Mouse (Mus musculus) cerebellum, adult (tissue): ENCODE data around the gene Pcyox1.
"Not testable (repeated sequence)": the region's sequence is repeated elsewhere in the genome, so short reads cannot be mapped to it uniquely, and the experiment has no call there.

Source experiments
- ATAC-seq: cut with Nextera tagmentation; 2 replicates; pipeline ENCODE4 v1.9.2; 2017; ENCODE audit warnings: mild to moderate bottlenecking, moderate library complexity, mixed read lengths; ENCODE audit not compliant: insufficient number of reproducible peaks, low FRiP score, low TSS enrichment

Pcyox1 gene

GRCm38 (mm10) chr6:86398986-86399385 lies 2.0 kb upstream of the Pcyox1 start:
- no peak for ATAC-seq

- ATAC-seq: no peak
Measured at GRCm38 (mm10) chr6:86397257-86397980, 465 bp upstream of the Pcyox1 start.

GRCm38 (mm10) chr6:86395969-86396368 lies 985 bp downstream of the Pcyox1 start:
- no peak for ATAC-seq

- no peak for ATAC-seq
Measured at GRCm38 (mm10) chr6:86395021-86395420, 1.9 kb downstream of the Pcyox1 start.

GRCm38 (mm10) chr6:86394078-86394720 lies 2.8 kb downstream of the Pcyox1 start:
- ATAC-seq: no peak

GRCm38 (mm10) chr6:86393187-86393586 lies 3.8 kb downstream of the Pcyox1 start:
- no peak for ATAC-seq

GRCm38 (mm10) chr6:86391326-86391725 lies 5.6 kb downstream of the Pcyox1 start:
- ATAC-seq: no peak

GRCm38 (mm10) chr6:86388461-86388860 lies 8.5 kb downstream of the Pcyox1 start:
- ATAC-seq: no peak

GRCm38 (mm10) chr6:86387313-86387712 lies 9.6 kb downstream of the Pcyox1 start:
- no peak for ATAC-seq

GRCm38 (mm10) chr6:86385362-86386104 lies 11.4 kb downstream of the Pcyox1 start:
- no peak for ATAC-seq

GRCm38 (mm10) chr6:86384692-86385091 lies 12.3 kb downstream of the Pcyox1 start:
- ATAC-seq: no peak

GRCm38 (mm10) chr6:86383370-86383769 lies 13.6 kb downstream of the Pcyox1 start:
- ATAC-seq: no peak

- ATAC-seq: no peak
Measured at GRCm38 (mm10) chr6:86382551-86382950, 14.4 kb downstream of the Pcyox1 start.

GRCm38 (mm10) chr6:86380112-86380511 lies 16.8 kb downstream of the Pcyox1 start:
- not testable (repeated sequence) for ATAC-seq

GRCm38 (mm10) chr6:86378341-86378740 lies 18.6 kb downstream of the Pcyox1 start:
- no peak for ATAC-seq

GRCm38 (mm10) chr6:86373556-86373955 lies 23.4 kb downstream of the Pcyox1 start:
- ATAC-seq: no peak

GRCm38 (mm10) chr6:86371950-86372516 lies 24.9 kb downstream of the Pcyox1 start:
- no peak for ATAC-seq

GRCm38 (mm10) chr6:86371340-86371911 lies 25.5 kb downstream of the Pcyox1 start:
- peak; percentile 97 for ATAC-seq

GRCm38 (mm10) chr6:86370764-86371339 lies 26.1 kb downstream of the Pcyox1 start, which contains the start of gene Snrpg:
Snrpg (plus strand) TSS chr6:86371304.
- no peak for ATAC-seq

- ATAC-seq: no peak
Measured at GRCm38 (mm10) chr6:86370093-86370713, 26.8 kb downstream of the Pcyox1 start.
